Mouse (Mus musculus): ENCODE data around the gene Frmpd4. TPM values are rescaled to one million over a fixed set of nuclear protein-coding genes. Genes with fewer than 3 reads are reported as not detected.

Frmpd4 gene
- polyA plus RNA-seq, 1 experiment from 2014 or later, result 2.2 TPM

- Histone ChIP-seq H3K36me3 (replicated peaks; ENCODE audit: control insufficient read depth, insufficient read depth) (no peaks in the 10 kb centered on the region), H3K27ac (no peak overlapping the region), H3K4me2 (replicated peaks) (no peak overlapping the region), H3K27me3 (ENCODE audit: control insufficient read depth, insufficient read depth, low read length) (no peaks in the 10 kb centered on the region), H3K9me3 (ENCODE audit: control insufficient read depth, low read length) (no peaks in the 10 kb centered on the region), H3K9ac (no peak overlapping the region), H3K4me1 (replicated peaks; ENCODE audit: control insufficient read depth, insufficient read depth, low read length) (no peaks in the 10 kb centered on the region), H3K4me3 (replicated peaks; ENCODE audit: low read length) (no peak overlapping the region)
- ATAC-seq (ENCODE audit: low FRiP score), result no peak
- no peak for DNase-seq (ENCODE audit: low spot score)
- 92% methylated on average over 2 of the region's 2 CpGs for WGBS
Measured at GRCm38 (mm10) chrX:168403512-168403911, 173.5 kb downstream of the Frmpd4 start.

GRCm38 (mm10) chrX:168350431-168350830 is 226.6 kb downstream of the Frmpd4 start:
- DNase-seq (ENCODE audit: low spot score) (no peak), ATAC-seq (ENCODE audit: low FRiP score) (no peak)
- Histone ChIP-seq H3K27me3 (ENCODE audit: control insufficient read depth, insufficient read depth, low read length) (peaks cover 8% of the 10 kb centered on the region; the same call in 1 of the 2 replicates), H3K4me2 (replicated peaks) (no peak overlapping the region), H3K9ac (no peak overlapping the region), H3K4me3 (replicated peaks; ENCODE audit: low read length) (no peak overlapping the region), H3K9me3 (ENCODE audit: control insufficient read depth, low read length) (no peaks in the 10 kb centered on the region), H3K36me3 (replicated peaks; ENCODE audit: control insufficient read depth, insufficient read depth) (no peaks in the 10 kb centered on the region), H3K27ac (no peak overlapping the region), H3K4me1 (replicated peaks; ENCODE audit: control insufficient read depth, insufficient read depth, low read length) (no peaks in the 10 kb centered on the region)
- 90% methylated on average over 2 of the region's 2 CpGs for WGBS

GRCm38 (mm10) chrX:168349320-168350225 is 227.5 kb downstream of the Frmpd4 start:
- ATAC-seq (ENCODE audit: low FRiP score) (no peak), DNase-seq (ENCODE audit: low spot score) (no peak)
- Histone ChIP-seq H3K27ac (no peak overlapping the region), H3K9me3 (ENCODE audit: control insufficient read depth, low read length) (no peaks in the 10 kb centered on the region), H3K36me3 (replicated peaks; ENCODE audit: control insufficient read depth, insufficient read depth) (no peaks in the 10 kb centered on the region), H3K9ac (no peak overlapping the region), H3K4me1 (replicated peaks; ENCODE audit: control insufficient read depth, insufficient read depth, low read length) (no peaks in the 10 kb centered on the region), H3K4me3 (replicated peaks; ENCODE audit: low read length) (no peak overlapping the region), H3K27me3 (ENCODE audit: control insufficient read depth, insufficient read depth, low read length) (peaks cover 8% of the 10 kb centered on the region; the same call in 1 of the 2 replicates), H3K4me2 (replicated peaks) (no peak overlapping the region)
- 74% methylated on average over 5 of the region's 5 CpGs for whole genome bisulfite sequencing

- Histone ChIP-seq H3K4me3 (replicated peaks; ENCODE audit: low read length) (no peak overlapping the region), H3K36me3 (replicated peaks; ENCODE audit: control insufficient read depth, insufficient read depth) (no peaks in the 10 kb centered on the region), H3K9ac (no peak overlapping the region), H3K27me3 (ENCODE audit: control insufficient read depth, insufficient read depth, low read length) (peaks cover 12% of the 10 kb centered on the region; the same call in 1 of the 2 replicates), H3K4me2 (replicated peaks) (no peak overlapping the region), H3K9me3 (ENCODE audit: control insufficient read depth, low read length) (no peaks in the 10 kb centered on the region), H3K4me1 (replicated peaks; ENCODE audit: control insufficient read depth, insufficient read depth, low read length) (no peaks in the 10 kb centered on the region), H3K27ac (no peak overlapping the region)
- DNase-seq (ENCODE audit: low spot score), result no peak
- no peak for ATAC-seq (ENCODE audit: low FRiP score)
Measured at GRCm38 (mm10) chrX:168338212-168338611, 238.8 kb downstream of the Frmpd4 start.

- H3K9me3 ChIP-seq (ENCODE audit: control insufficient read depth, low read length), result 0 out of 2 replicates have a peak, but pooled peaks cover 2% of the 10 kb centered on the region
- no peaks in the 10 kb centered on the region for H3K36me3 ChIP-seq (replicated peaks; ENCODE audit: control insufficient read depth, insufficient read depth)
- H3K27ac ChIP-seq, result no peak overlapping the region
- WGBS, result 73% methylated on average over 3 of the region's 3 CpGs
- no peak overlapping the region for H3K4me2 ChIP-seq (replicated peaks)
- no peak for DNase-seq (ENCODE audit: low spot score)
- no peak overlapping the region for H3K4me3 ChIP-seq (replicated peaks; ENCODE audit: low read length)
- H3K4me1 ChIP-seq (replicated peaks; ENCODE audit: control insufficient read depth, insufficient read depth, low read length), result no peaks in the 10 kb centered on the region
- no peak overlapping the region for H3K9ac ChIP-seq
- no peak for ATAC-seq (ENCODE audit: low FRiP score)
- H3K27me3 ChIP-seq (ENCODE audit: control insufficient read depth, insufficient read depth, low read length), result peaks cover 5% of the 10 kb centered on the region; the same call in 1 of the 2 replicates
Measured at GRCm38 (mm10) chrX:168325161-168325560, 251.9 kb downstream of the Frmpd4 start.

- no peak for ATAC-seq (ENCODE audit: low FRiP score)
- Histone ChIP-seq H3K4me2 (replicated peaks) (no peak overlapping the region), H3K4me1 (replicated peaks; ENCODE audit: control insufficient read depth, insufficient read depth, low read length) (no peaks in the 10 kb centered on the region), H3K9ac (no peak overlapping the region), H3K4me3 (replicated peaks; ENCODE audit: low read length) (no peak overlapping the region), H3K27me3 (ENCODE audit: control insufficient read depth, insufficient read depth, low read length) (peaks cover 10% of the 10 kb centered on the region; the same call in 1 of the 2 replicates), H3K9me3 (ENCODE audit: control insufficient read depth, low read length) (no peaks in the 10 kb centered on the region), H3K27ac (no peak overlapping the region), H3K36me3 (replicated peaks; ENCODE audit: control insufficient read depth, insufficient read depth) (no peaks in the 10 kb centered on the region)
- 94% methylated on average over 1 of the region's 1 CpGs for WGBS
- DNase-seq (ENCODE audit: low spot score), result no peak
Measured at GRCm38 (mm10) chrX:168312158-168312557, 264.9 kb downstream of the Frmpd4 start.

- Histone ChIP-seq H3K4me3 (replicated peaks; ENCODE audit: low read length) (no peak overlapping the region), H3K27ac (no peak overlapping the region), H3K27me3 (ENCODE audit: control insufficient read depth, insufficient read depth, low read length) (peaks cover 12% of the 10 kb centered on the region; the same call in 1 of the 2 replicates), H3K9ac (no peak overlapping the region), H3K9me3 (ENCODE audit: control insufficient read depth, low read length) (no peaks in the 10 kb centered on the region), H3K4me1 (replicated peaks; ENCODE audit: control insufficient read depth, insufficient read depth, low read length) (no peaks in the 10 kb centered on the region), H3K36me3 (replicated peaks; ENCODE audit: control insufficient read depth, insufficient read depth) (no peaks in the 10 kb centered on the region), H3K4me2 (replicated peaks) (no peak overlapping the region)
- ATAC-seq (ENCODE audit: low FRiP score), result no peak
- no peak for DNase-seq (ENCODE audit: low spot score)
- 24% methylated on average over 1 of the region's 1 CpGs for WGBS
Measured at GRCm38 (mm10) chrX:168310143-168310542, 266.9 kb downstream of the Frmpd4 start.

GRCm38 (mm10) chrX:168292506-168292905 is 284.5 kb downstream of the Frmpd4 start:
- DNase-seq (ENCODE audit: low spot score), result no peak
- 94% methylated on average over 3 of the region's 3 CpGs for WGBS
- Histone ChIP-seq H3K4me2 (replicated peaks) (no peak overlapping the region), H3K9me3 (ENCODE audit: control insufficient read depth, low read length) (no peaks in the 10 kb centered on the region), H3K27ac (no peak overlapping the region), H3K4me3 (replicated peaks; ENCODE audit: low read length) (no peak overlapping the region), H3K4me1 (replicated peaks; ENCODE audit: control insufficient read depth, insufficient read depth, low read length) (no peaks in the 10 kb centered on the region), H3K9ac (no peak overlapping the region), H3K36me3 (replicated peaks; ENCODE audit: control insufficient read depth, insufficient read depth) (no peaks in the 10 kb centered on the region), H3K27me3 (ENCODE audit: control insufficient read depth, insufficient read depth, low read length) (peaks cover 15% of the 10 kb centered on the region)
- no peak for ATAC-seq (ENCODE audit: low FRiP score)

- Histone ChIP-seq H3K27ac (no peak overlapping the region), H3K9ac (no peak overlapping the region), H3K9me3 (ENCODE audit: control insufficient read depth, low read length) (no peaks in the 10 kb centered on the region), H3K36me3 (replicated peaks; ENCODE audit: control insufficient read depth, insufficient read depth) (no peaks in the 10 kb centered on the region), H3K4me1 (replicated peaks; ENCODE audit: control insufficient read depth, insufficient read depth, low read length) (no peaks in the 10 kb centered on the region), H3K27me3 (ENCODE audit: control insufficient read depth, insufficient read depth, low read length) (peaks cover 17% of the 10 kb centered on the region), H3K4me2 (replicated peaks) (no peak overlapping the region), H3K4me3 (replicated peaks; ENCODE audit: low read length) (no peak overlapping the region)
- ATAC-seq (ENCODE audit: low FRiP score) (no peak), DNase-seq (ENCODE audit: low spot score) (no peak)
- 87% methylated on average over 3 of the region's 3 CpGs for WGBS
Measured at GRCm38 (mm10) chrX:168207034-168207433, 370.0 kb downstream of the Frmpd4 start.

Data from hindbrain, embryonic 14.5 days (tissue).